ENCODE assay signal across 18 mouse cellular contexts in the genomic region with DNA sequence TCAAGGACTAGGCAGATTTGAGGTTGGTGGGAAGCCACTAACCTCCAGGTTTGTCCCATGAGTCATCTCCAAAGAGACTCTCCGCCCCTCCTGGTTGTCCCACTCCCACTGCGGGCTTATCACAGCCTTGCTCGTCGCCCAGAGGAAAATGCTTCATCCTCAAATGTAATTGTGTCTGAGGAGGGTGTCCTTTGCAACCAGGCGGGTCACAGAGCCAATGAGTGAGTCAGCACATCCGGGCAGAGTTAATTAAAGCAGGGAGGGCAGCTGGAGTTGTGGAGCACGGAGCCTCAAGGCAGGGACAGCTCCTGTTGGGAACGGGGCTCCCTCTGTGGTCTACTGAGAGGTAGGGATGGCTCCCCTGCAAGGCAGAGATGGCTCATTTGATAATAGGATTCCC. TPM values are rescaled to one million over a fixed set of nuclear protein-coding genes. Genes with fewer than 3 reads are reported as not detected.
A peak's percentile ranks its signal among the peaks of the same experiment; 100 is the strongest.
DNase-seq lines count a peak whose midpoint lies in the region; ATAC-seq and TF ChIP-seq lines count a peak whose summit lies in the region.
"Had no signal": no experiment of that assay in that cellular context is flagged by ENCODE, and none has a peak within 500 bp of the region (broad histone marks: within the 10 kb centered on the region; RNA-seq: fewer than 3 reads in every experiment).

No protein-coding gene starts in this region.

- in situ Hi-C loops in CH12.LX (cut with MboI; ENCODE audit: low pct_ligation_motif_present, low pct_unique_long_range_greater_than_20kb, low sequenced_read_pairs): no loop called here

- no peak overlapping the region for H3K27ac ChIP-seq in kidney, embryonic 16.5 days (ENCODE audit: low read length)
- H3K27ac ChIP-seq in CH12.LX (ENCODE audit: insufficient read depth, low read depth): no peak overlapping the region
- H3K27ac ChIP-seq in layer of hippocampus, adult 2 months: no peak overlapping the region
- H3K27ac ChIP-seq: embryonic facial prominence, embryonic 15.5 days; forebrain, embryonic 12.5 days; left cerebral cortex, adult 2 months; limb, embryonic 13.5 days; stomach, embryonic 15.5 days had no signal

- no peaks in the 10 kb centered on the region for H3K36me3 ChIP-seq in kidney, embryonic 16.5 days (ENCODE audit: insufficient read depth, low read length)
- no peaks in the 10 kb centered on the region for H3K36me3 ChIP-seq in CH12.LX (replicated peaks in 1 of 2; ENCODE audit: control insufficient read depth in 1 of 2, insufficient read depth in 1 of 2, low read length in 1 of 2)
- H3K36me3 ChIP-seq: embryonic facial prominence, embryonic 15.5 days; forebrain, embryonic 12.5 days; limb, embryonic 13.5 days; stomach, embryonic 15.5 days had no signal

- no peak for TF ChIP-seq CTCF in CH12.LX (conservative IDR thresholded peaks at IDR 0.05 in 1 of 2, IDR thresholded peaks at IDR 0.05 in 1 of 2; ENCODE audit: low read depth in 2 of 2, low read length in 2 of 2)
- TF ChIP-seq CTCF in brain, embryonic 14.5 days (IDR thresholded peaks at IDR 0.05; ENCODE audit: borderline replicate concordance, extremely low read depth, insufficient read depth, insufficient read length): no peak
- no peak for TF ChIP-seq CTCF in layer of hippocampus, adult 2 months (conservative IDR thresholded peaks at IDR 0.05)

- no peak for TF ChIP-seq EP300 in CH12.LX (IDR thresholded peaks at IDR 0.05; ENCODE audit: low read length)

- H3K27me3 ChIP-seq in kidney, embryonic 16.5 days (ENCODE audit: insufficient read depth, low read length): peaks cover 13% of the 10 kb centered on the region
- peaks cover 43% of the 10 kb centered on the region for H3K27me3 ChIP-seq in CH12.LX (replicated peaks)

- no peak overlapping the region for H3K4me2 ChIP-seq in kidney, embryonic 16.5 days (replicated peaks; ENCODE audit: low read depth, low read length)
- no peak overlapping the region for H3K4me2 ChIP-seq in CH12.LX (ENCODE audit: insufficient read depth, low read depth, poor library complexity, severe bottlenecking)
- H3K4me2 ChIP-seq: embryonic facial prominence, embryonic 15.5 days; forebrain, embryonic 12.5 days; limb, embryonic 13.5 days; stomach, embryonic 15.5 days had no signal

- H3K4me1 ChIP-seq in kidney, embryonic 16.5 days (ENCODE audit: insufficient read depth, low read length): 0 out of 2 replicates have a peak, but pooled peaks cover 7% of the 10 kb centered on the region
- H3K4me1 ChIP-seq in CH12.LX (ENCODE audit: control insufficient read depth in 1 of 2, insufficient read depth in 2 of 2): peaks cover 4 to 6% of the 10 kb centered on the region in 2 experiments; a peak in 2 of 4 replicates
- H3K4me1 ChIP-seq: limb, embryonic 13.5 days; stomach, embryonic 15.5 days had no signal

- no peaks in the 10 kb centered on the region for H3K79me2 ChIP-seq in CH12.LX (replicated peaks; ENCODE audit: control insufficient read depth, extremely low read depth, insufficient read depth, poor library complexity, severe bottlenecking)

- no peaks in the 10 kb centered on the region for H3K9me3 ChIP-seq in kidney, embryonic 16.5 days (ENCODE audit: low read length)
- peaks cover 8% of the 10 kb centered on the region for H3K9me3 ChIP-seq in CH12.LX (replicated peaks; ENCODE audit: low read length)
- H3K9me3 ChIP-seq: embryonic facial prominence, embryonic 15.5 days; forebrain, embryonic 12.5 days; limb, embryonic 13.5 days; stomach, embryonic 15.5 days had no signal

- H3K4me3 ChIP-seq in kidney, embryonic 16.5 days (ENCODE audit: low read length): no peak overlapping the region
- H3K4me3 ChIP-seq in CH12.LX (replicated peaks in 1 of 3; ENCODE audit: low read depth in 2 of 3, low read length in 2 of 3, poor library complexity in 1 of 3): no peak overlapping the region
- H3K4me3 ChIP-seq in layer of hippocampus, adult 2 months: no peak overlapping the region
- H3K4me3 ChIP-seq: embryonic facial prominence, embryonic 15.5 days; forebrain, embryonic 12.5 days; left cerebral cortex, adult 2 months; limb, embryonic 13.5 days; stomach, embryonic 15.5 days had no signal

- peak; percentile 37 for DNase-seq in adrenal gland, adult 2 months
- DNase-seq in adrenal gland, postnatal 4 days (ENCODE audit: low spot score in 2 of 2): no peak
- DNase-seq in kidney, postnatal 4 days: peak; percentile 11 to 29
- DNase-seq in CH12.LX (ENCODE audit: extremely low read depth): peak; percentile 3
- DNase-seq in brain, embryonic 14.5 days (ENCODE audit: low read depth): peak; percentile 24
- DNase-seq in layer of hippocampus, adult 2 months (ENCODE audit: low spot score in 2 of 2): no peak
- no peak for DNase-seq in frontal cortex, postnatal 10 days (ENCODE audit: low spot score in 2 of 2)
- DNase-seq: cerebellum, adult 8-10 months; kidney, adult 8-10 months; lung, adult 2 months; thymus, postnatal 14 days had no signal

- no peak overlapping the region for H3K9ac ChIP-seq in kidney, embryonic 16.5 days (replicated peaks; ENCODE audit: low read length)
- H3K9ac ChIP-seq in CH12.LX (ENCODE audit: insufficient read depth, low read depth): no peak overlapping the region
- H3K9ac ChIP-seq: embryonic facial prominence, embryonic 15.5 days; forebrain, embryonic 12.5 days; limb, embryonic 13.5 days; stomach, embryonic 15.5 days had no signal

- 23% methylated on average over 8 of the region's 8 CpGs for WGBS in kidney, embryonic 16.5 days

- dilution Hi-C loops in CH12.LX (cut with MboI; ENCODE audit: extremely low pct_ligation_motif_present, extremely low pct_unique_long_range_greater_than_20kb, low sequenced_read_pairs): no loop called here

- no peak for TF ChIP-seq RAD21 in CH12.LX (IDR thresholded peaks at IDR 0.05; ENCODE audit: low read depth, low read length)

- no peak for TF ChIP-seq POLR2A in CH12.LX (IDR thresholded peaks at IDR 0.05; ENCODE audit: low read depth, low read length)
- no peak for TF ChIP-seq POLR2A in brain, embryonic 14.5 days (IDR thresholded peaks at IDR 0.05; ENCODE audit: borderline replicate concordance, extremely low read depth, insufficient read depth, insufficient read length, poor library complexity, severe bottlenecking)

- no peak for ATAC-seq in kidney, embryonic 16.5 days (ENCODE audit: low FRiP score, low TSS enrichment)

TF ChIP-seq in CH12.LX, 34 proteins besides CTCF, POLR2A, EP300 and RAD21:
- TF ChIP-seq JUND (conservative IDR thresholded peaks at IDR 0.05; ENCODE audit: low read depth, low read length): no peak
- TF ChIP-seq KAT2A (IDR thresholded peaks at IDR 0.05; ENCODE audit: insufficient replicate concordance, low read length): no peak
- no peak for TF ChIP-seq MXI1 (IDR thresholded peaks at IDR 0.05; ENCODE audit: low read depth, low read length)
- no peak for TF ChIP-seq ELF1 (IDR thresholded peaks at IDR 0.05; ENCODE audit: low read depth, low read length)
- TF ChIP-seq BHLHE40 (IDR thresholded peaks at IDR 0.05; ENCODE audit: low read depth, low read length): no peak
- no peak for TF ChIP-seq TBP (conservative IDR thresholded peaks at IDR 0.05; ENCODE audit: low read depth, low read length)
- no peak for TF ChIP-seq USF2 (conservative IDR thresholded peaks at IDR 0.05; ENCODE audit: low read depth, low read length)
- no peak for TF ChIP-seq ETS1 (conservative IDR thresholded peaks at IDR 0.05; ENCODE audit: low read depth, low read length)
- TF ChIP-seq CHD1 (IDR thresholded peaks at IDR 0.05; ENCODE audit: low read depth, low read length): no peak
- no peak for TF ChIP-seq UBTF (IDR thresholded peaks at IDR 0.05; ENCODE audit: low read depth, low read length)
TF ChIP-seq in CH12.LX: peak in this region for 0.

RNA-seq across cellular contexts. Expression of a gene that starts 37.8 kb away (rescaled TPM):
- under 1 TPM; 0.23 to 0.35 TPM for total RNA-seq in adrenal gland, adult 2 months (2021)
- polyA plus RNA-seq in adrenal gland, adult 2 months (2012; rRNA removed): 0.16 and 0.26 TPM in 2 replicates
- total RNA-seq in adrenal gland, postnatal 4 days (2021): 1 to 10 TPM in 1 of 2 experiments, under 1 TPM in 1; 0.42 to 1.0 TPM
- 0.77 and 0.96 TPM in 2 replicates for polyA plus RNA-seq in kidney, embryonic 16.5 days (2015; fragmentation: Nextera tagmentation; extraction: Ambion mirVana)
- total RNA-seq in CH12.LX (2012; rRNA removed) (not detected in 2 replicates), CH12.LX (2014; rRNA removed) (not detected in 2 replicates)
- polyA plus RNA-seq in CH12.LX (2012; ENCODE audit: insufficient read length, low read depth): not detected in 2 replicates
- 5.7 and 12.3 TPM in 2 replicates for polyA plus RNA-seq in brain, embryonic 14.5 days (2012; rRNA removed)
- 1 to 10 TPM; 1.2 to 1.4 TPM for total RNA-seq in layer of hippocampus, adult 2 months (2021)
- total RNA-seq: hematopoietic stem cell, adult 5-6 weeks had no signal

Comparison
In these comparisons a context has a peak if more than half of its experiments do, and no peak if none do; other contexts are left out.
1. DNase-seq: peak in adrenal gland, adult 2 months (single experiment), kidney, postnatal 4 days (2 of 2), CH12.LX (single experiment) and brain, embryonic 14.5 days (single experiment); none in adrenal gland, postnatal 4 days (0 of 2), layer of hippocampus, adult 2 months (0 of 2) and frontal cortex, postnatal 10 days (0 of 2).